Mouse (Mus musculus): Measurements from ENCODE around the gene C4b. TPM values are rescaled to one million over a fixed set of nuclear protein-coding genes. Genes with fewer than 3 reads are reported as not detected.
"Not testable (repeated sequence)": the region's sequence is repeated elsewhere in the genome, so short reads cannot be mapped to it uniquely, and the experiment has no call there.

C4b gene
- total RNA-seq (2021) = 10 to 100 TPM; 17.9 to 21.3 TPM
- long read RNA-seq, experiment 1, full-length matches to known transcripts = 7 of 13 reads
- long read RNA-seq, experiment 1, partial matches to known transcripts = 4 of 13 reads
- long read RNA-seq, experiment 1, other reads (novel, unspliced or antisense) = 2 of 13 reads
- long read RNA-seq, experiment 2, full-length matches to known transcripts = 7 of 11 reads
- long read RNA-seq, experiment 2, partial matches to known transcripts = 4 of 11 reads
- long read RNA-seq, experiment 2, other reads (novel, unspliced or antisense) = 0 of 11 reads

GRCm38 (mm10) chr17:34743719-34744118, at the start of gene C4b:
C4b (minus strand) TSS chr17:34743882.
- DNase-seq = no peak
- intact Hi-C loops (cut with DNase I) = no loop called here

DNA sequence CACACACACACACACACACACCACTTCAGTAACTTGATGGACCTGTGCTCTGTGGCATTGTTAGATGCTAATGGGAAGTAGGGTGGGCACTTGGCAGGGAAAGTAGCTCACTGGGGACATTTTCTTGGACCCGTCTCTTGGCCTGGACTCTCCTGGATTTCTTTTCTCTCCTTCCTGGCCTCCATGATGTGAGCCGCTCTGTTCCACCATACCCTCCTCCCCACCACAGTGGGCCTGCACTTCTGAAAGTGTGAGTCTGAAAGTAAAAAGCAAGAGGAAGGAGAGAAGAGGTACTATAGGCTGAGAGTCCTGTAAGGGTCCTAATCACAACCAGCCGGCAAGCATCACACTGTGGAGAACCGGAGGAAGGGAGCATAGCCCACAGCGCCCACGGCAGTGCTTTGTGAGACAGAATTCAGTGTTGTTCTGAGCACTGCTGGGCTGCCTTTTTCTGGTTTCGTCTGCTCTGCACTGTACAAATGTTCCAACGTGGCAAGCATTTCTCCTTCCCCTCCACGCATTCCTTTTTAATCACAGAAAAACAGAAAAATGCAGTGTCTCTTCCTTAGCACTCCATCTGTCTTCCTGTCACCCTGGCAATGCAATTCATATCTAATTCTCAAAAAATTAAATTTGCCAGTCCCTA, 34.1 kb upstream of the C4b start:
- DNase-seq = no peak
- intact Hi-C loops (cut with DNase I) = no loop called here

- no peak for DNase-seq
- intact Hi-C loops (cut with DNase I) = no loop called here
Measured at GRCm38 (mm10) chr17:34761471-34761870, 17.8 kb upstream of the C4b start.

DNA sequence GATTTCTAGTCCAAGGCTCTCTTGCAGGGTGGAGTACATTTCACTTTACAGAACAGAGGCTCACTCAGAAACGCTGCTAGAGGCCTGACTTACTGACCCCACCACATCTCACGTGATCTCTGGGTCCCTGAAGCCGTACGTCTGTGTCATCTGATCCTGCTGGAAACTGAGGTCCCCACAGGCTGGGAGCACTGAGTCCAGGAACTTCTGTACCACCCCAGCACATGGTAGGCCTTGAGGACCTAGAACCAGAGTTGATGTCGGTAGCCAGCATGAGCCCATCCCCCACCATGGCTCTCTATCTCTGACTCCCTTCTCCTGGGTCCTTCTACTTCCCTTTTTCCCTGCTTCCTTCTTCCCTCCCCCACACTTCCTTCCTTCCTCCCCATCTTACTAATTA, 2.8 kb upstream of the C4b start:
- DNase-seq = no peak
- intact Hi-C loops (cut with DNase I) = no loop called here

DNA sequence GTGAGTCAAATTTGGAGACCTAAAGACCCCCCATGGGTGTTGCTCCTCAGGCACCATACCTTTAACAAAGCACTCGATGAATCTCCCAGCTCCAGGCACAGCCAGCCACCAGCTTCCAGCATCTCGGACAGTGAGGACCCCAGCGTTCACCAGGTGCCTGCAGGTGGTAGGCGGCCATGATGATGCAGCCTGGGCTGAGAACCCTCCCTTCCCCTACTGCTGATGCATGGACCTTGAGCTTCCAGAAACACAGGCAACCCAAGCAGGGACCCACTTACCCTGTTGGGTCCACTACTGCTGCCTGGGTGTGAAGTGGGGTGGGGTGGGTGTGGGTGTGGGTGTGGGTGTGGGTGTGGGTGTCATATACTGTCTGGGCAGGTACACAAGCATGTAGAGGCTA, 1.5 kb upstream of the C4b start:
- DNase-seq; intact Hi-C loops (cut with DNase I): not testable (repeated sequence)

GRCm38 (mm10) chr17:34744611-34745010, 929 bp upstream of the C4b start:
- DNase-seq; intact Hi-C loops (cut with DNase I): not testable (repeated sequence)

- intact Hi-C loops (cut with DNase I) = no loop called here
- no peak for DNase-seq
Measured at GRCm38 (mm10) chr17:34744206-34744605, 524 bp upstream of the C4b start.

- intact Hi-C loops (cut with DNase I) = no loop called here
- no peak for DNase-seq
Measured at GRCm38 (mm10) chr17:34740280-34740679, 3.4 kb downstream of the C4b start.

DNA sequence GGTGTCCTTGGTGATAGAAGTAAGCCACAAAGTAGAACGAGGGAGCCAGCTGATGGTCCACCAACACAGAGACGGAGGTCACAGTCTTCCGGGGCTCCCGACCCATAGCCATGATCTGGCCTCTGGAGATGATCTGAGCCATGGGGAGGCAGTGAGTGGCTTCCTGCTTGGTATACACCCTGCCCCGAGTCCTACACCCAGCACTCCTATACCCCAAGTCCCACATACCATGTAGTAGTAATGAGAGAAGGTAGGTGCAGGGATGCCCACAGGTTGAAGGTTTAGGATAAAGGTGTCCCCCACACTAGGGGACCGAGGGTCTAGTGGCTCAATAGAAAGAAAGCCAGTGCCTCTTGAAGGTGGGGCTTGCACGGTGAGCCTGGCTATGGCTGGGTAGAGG, 4.0 kb downstream of the C4b start:
- DNase-seq; intact Hi-C loops (cut with DNase I): not testable (repeated sequence)

DNA sequence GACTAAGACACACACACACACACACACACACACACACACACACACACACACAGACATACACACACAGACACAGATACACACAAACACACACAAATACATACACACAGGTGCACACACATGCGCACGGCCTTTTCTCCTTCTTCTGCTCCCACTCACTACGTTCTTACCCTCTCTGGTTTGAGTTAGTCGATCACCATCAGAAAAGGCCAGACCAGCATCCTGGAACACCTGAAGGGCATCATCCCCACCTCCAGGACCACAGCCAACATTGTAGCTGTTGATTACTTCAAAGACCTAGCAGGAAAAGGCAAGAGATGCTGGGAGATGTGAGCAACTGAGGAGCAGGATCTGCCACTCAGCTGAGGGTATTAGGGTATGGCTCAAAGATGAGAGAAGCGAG, 6.2 kb downstream of the C4b start:
- DNase-seq; intact Hi-C loops (cut with DNase I): not testable (repeated sequence)

DNA sequence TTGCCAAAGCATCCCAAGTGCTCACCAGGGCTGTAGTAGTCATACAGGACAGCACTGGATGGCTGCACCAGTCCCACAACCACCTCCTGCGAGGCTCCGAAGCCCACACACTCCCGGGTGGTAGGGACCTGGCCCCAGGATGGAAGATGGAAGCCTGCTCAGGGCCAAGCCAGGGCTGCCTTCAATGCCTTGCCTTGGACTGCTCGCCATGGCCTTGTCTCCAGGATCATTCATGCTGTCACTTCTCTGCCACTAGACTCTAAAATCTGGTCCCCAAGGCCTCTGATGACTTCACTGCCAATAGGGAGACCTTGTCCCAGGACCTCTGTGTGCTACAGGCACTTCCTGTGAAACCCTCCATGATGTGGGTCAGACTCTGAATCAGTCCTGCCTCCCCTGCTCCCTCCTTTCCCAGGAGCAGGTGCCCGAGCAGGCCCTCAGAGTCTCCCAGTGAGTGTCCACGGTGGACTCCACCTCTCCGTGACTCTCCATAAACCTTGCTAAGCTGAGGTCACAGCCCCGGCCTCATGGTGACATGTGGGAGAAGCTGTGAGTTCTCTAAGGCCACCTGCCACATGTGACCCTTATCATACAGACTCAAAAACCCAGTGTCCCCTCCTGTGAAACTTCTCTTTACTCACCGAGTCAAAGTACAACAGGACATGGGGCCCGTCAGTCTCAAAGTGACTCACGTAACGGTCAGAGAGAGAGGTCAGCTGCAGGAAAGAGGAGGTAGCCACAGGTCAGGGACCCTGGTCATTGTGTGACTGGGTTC, 13.7 kb downstream of the C4b start:
- intact Hi-C loops (cut with DNase I) = loop anchor here (5.0 kb wide), 1 partner anchor 82 kb away; no protein-coding TSS in a partner anchor
- not testable (repeated sequence) for DNase-seq

- DNase-seq; intact Hi-C loops (cut with DNase I): not testable (repeated sequence)
Measured at GRCm38 (mm10) chr17:34729155-34729554, 14.5 kb downstream of the C4b start.

- intact Hi-C loops (cut with DNase I) = no loop called here
- no peak for DNase-seq
Measured at GRCm38 (mm10) chr17:34727887-34728286, 15.8 kb downstream of the C4b start.

- intact Hi-C loops (cut with DNase I) = no loop called here
Measured at GRCm38 (mm10) chr17:34723066-34723465, 20.6 kb downstream of the C4b start.

DNA sequence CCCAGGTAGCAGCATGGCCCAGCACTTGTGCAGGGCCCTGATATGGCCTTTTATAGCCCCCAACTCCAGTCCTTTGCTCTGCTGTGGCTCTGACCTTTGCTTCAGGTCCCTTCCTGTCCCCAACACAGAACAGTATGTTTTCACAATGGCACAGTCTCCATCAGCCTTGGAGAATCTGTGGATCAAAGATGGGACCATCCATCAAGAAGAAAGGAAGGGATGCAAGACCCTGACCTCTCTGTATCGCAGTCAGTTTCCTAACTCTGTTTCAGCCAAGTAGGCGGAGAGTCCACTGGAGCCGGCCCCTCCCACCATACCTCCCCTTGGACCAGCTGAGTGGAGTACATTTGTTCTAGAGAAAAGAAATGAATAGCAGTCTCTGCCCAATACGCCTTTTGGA, 21.4 kb downstream of the C4b start:
- DNase-seq; intact Hi-C loops (cut with DNase I): not testable (repeated sequence)

More at GRCm38 (mm10) chr17:34723066-34723465, 20.6 kb downstream of the C4b start:
- no peak for DNase-seq

DNA sequence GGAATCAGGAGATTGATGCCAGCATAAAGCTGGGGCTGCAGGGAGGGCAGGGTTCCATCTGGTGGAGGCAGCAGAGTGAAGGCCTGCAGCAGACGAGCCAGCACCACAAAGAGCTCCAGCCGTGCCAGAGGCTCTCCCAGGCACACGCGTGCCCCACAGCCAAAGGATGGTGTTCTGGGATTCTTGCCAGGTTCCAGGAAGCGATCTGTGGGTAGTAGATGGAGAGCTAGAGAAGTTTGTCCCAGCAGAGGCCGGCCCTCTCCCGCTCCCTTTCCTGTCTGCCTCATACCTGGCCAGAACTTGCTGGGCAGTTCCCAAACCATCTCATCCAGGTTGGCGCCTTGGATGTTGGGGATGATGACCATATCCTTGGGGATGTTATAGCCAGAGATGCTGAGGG, 23.8 kb downstream of the C4b start:
- intact Hi-C loops (cut with DNase I) = loop anchor here (10.0 kb wide), 1 partner anchor 95 kb away; the partner anchor contains the start of genes Ppt2 and Prrt1
- DNase-seq = not testable (repeated sequence)

DNA sequence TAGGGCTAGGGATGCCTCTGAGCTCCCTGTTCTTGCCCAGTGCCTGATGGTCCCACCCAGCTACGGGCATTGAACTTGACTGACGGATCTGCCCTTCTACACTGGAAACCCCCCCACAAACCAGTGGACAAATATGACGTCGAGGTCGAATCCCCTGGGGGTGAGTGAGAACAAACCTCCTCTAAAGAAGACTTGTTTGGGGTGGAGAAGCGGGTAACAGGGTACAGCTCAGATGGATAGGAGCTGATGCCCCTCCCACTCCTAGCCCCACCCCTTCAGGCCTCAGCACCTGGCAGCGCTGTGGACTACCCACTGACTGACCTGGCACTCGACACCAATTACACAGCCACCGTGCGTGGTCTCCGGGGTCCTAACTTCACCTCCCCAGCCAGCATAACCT, 26.3 kb downstream of the C4b start:
- DNase-seq = no peak
- intact Hi-C loops (cut with DNase I) = loop anchor here (10.0 kb wide), 1 partner anchor 93 kb away; the partner anchor contains the start of genes Ppt2 and Prrt1

DNA sequence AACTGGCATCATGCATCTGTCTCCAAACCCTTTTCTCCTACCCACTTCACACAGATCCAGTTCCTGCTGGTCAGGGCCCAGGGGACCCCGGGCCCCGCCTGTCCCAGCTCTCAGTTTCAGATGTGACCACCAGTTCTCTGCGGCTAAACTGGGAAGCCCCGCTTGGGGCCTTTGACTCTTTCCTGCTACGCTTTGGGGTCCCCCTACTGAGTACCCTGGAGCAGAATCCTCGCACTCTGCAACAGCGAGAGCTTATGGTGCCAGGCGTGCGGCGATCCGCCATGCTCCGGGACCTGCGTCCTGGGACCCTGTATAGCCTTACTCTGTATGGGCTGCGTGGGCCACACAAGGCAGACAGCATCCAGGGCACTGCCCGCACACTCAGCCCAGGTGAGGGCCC, 27.4 kb downstream of the C4b start:
- no peak for DNase-seq
- intact Hi-C loops (cut with DNase I) = loop anchor here (10.0 kb wide), 1 partner anchor 91 kb away; the partner anchor contains the start of genes Ppt2 and Prrt1

- not testable (repeated sequence) for DNase-seq
- intact Hi-C loops (cut with DNase I) = loop anchor here (2.0 to 10.0 kb wide), 2 partner anchors 83 to 91 kb away; partner anchors contain the start of genes Ppt2 and Prrt1
Measured at GRCm38 (mm10) chr17:34715451-34715850, 28.2 kb downstream of the C4b start.

DNA sequence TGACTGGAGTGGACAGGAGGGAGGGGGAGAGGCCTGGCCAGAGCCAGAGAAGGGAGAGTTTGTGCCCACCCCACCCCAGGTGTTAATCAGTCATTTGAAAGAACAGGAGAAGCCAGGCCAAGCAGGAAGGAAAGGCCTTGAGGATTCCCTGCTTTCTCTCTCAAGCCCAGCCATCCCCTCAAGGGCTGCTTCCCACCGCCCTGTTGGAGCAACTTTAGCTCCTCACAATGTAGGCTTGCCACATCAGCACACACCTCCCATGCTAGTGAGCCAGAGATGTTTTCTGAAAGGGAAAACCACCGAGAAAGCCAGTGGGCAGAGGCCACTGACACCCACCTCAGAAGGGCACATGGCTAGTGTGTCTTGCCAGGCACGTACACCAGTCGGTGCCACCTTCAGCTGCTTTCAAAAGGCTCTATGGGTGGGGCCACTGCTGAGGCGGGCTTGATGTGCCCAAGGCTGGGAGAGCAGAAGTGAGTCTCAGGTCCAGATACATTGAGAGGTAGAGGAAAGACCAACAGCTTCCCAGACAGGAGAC, 28.7 kb downstream of the C4b start:
- DNase-seq = not testable (repeated sequence)
- intact Hi-C loops (cut with DNase I) = loop anchor here (2.0 to 10.0 kb wide), 2 partner anchors 84 to 90 kb away; partner anchors contain the start of genes Ppt2 and Prrt1

Measured in heart, postnatal 14 days (tissue).